Mouse (Mus musculus): ENCODE results near the gene Galnt2.

The Galnt2 gene

GRCm38 (mm10) chr8:124382235-124382634 is 151.0 kb downstream of the Galnt2 start:
- no peak for DNase-seq

- no peak for DNase-seq
Observed at GRCm38 (mm10) chr8:124384336-124384735, 153.1 kb downstream of the Galnt2 start.

- peak; percentile 76 for DNase-seq
Observed at GRCm38 (mm10) chr8:124386225-124386899, 155.2 kb downstream of the Galnt2 start.

GRCm38 (mm10) chr8:124389495-124389894 is 158.3 kb downstream of the Galnt2 start:
- no peak for DNase-seq

- DNase-seq = no peak
Observed at GRCm38 (mm10) chr8:124391191-124391590, 160.0 kb downstream of the Galnt2 start.

GRCm38 (mm10) chr8:124392271-124393012 is 161.3 kb downstream of the Galnt2 start:
- no peak for DNase-seq

- no peak for DNase-seq
Observed at GRCm38 (mm10) chr8:124393013-124393412, 161.8 kb downstream of the Galnt2 start.

GRCm38 (mm10) chr8:124393927-124394326 is 162.7 kb downstream of the Galnt2 start:
- DNase-seq = no peak

GRCm38 (mm10) chr8:124394951-124395350 is 163.8 kb downstream of the Galnt2 start:
- no peak for DNase-seq
